Mouse (Mus musculus): ENCODE measurements at regions not wholly inside any gene's neighbourhood (a gene's known extent, or its start where the extent isn't known, plus 50 kb on each side); places are given as distances from the start of the nearest gene placed in this dataset.

GRCm38 (mm10) chr4:55297841-55298240, 52.0 kb upstream of the Rad23b start:
- TF ChIP-seq EP300 (IDR thresholded peaks at IDR 0.05; ENCODE audit: low read length) = no peak
- no peak for TF ChIP-seq POLR2A (IDR thresholded peaks at IDR 0.05; ENCODE audit: low read depth, low read length)
- no peak for TF ChIP-seq POLR2AphosphoS2 (IDR thresholded peaks at IDR 0.05; ENCODE audit: low read depth, low read length)
- TF ChIP-seq PAX5 (IDR thresholded peaks at IDR 0.05; ENCODE audit: low read length) = no peak
- TF ChIP-seq NELFE (IDR thresholded peaks at IDR 0.05; ENCODE audit: low read depth, low read length) = no peak
- TF ChIP-seq USF1 (IDR thresholded peaks at IDR 0.05; ENCODE audit: low read depth, low read length) = no peak
- TF ChIP-seq CTCF (conservative IDR thresholded peaks at IDR 0.05 in 1 of 2, IDR thresholded peaks at IDR 0.05 in 1 of 2; ENCODE audit: low read depth in 2 of 2, low read length in 2 of 2) = no peak
- no peak for TF ChIP-seq E2F4 (IDR thresholded peaks at IDR 0.05; ENCODE audit: insufficient replicate concordance, low read depth, low read length)
- TF ChIP-seq ZMIZ1 (IDR thresholded peaks at IDR 0.05; ENCODE audit: low read depth, low read length) = no peak
- no peak for TF ChIP-seq ETS1 (conservative IDR thresholded peaks at IDR 0.05; ENCODE audit: low read depth, low read length)
- no peak for TF ChIP-seq ZC3H11A (IDR thresholded peaks at IDR 0.05; ENCODE audit: low read depth, low read length)

Measured in CH12.LX (cell line).